Mouse (Mus musculus): ENCODE results near the gene Entr1. TPM values are rescaled to one million over a fixed set of nuclear protein-coding genes. Genes with fewer than 3 reads are reported as not detected.
A peak's percentile ranks its signal among the peaks of the same experiment; 100 is the strongest.

Entr1 gene
- polyA plus RNA-seq (2016; fragmentation: Nextera tagmentation; extraction: Ambion mirVana) = 133 and 137 TPM in 2 replicates

DNA sequence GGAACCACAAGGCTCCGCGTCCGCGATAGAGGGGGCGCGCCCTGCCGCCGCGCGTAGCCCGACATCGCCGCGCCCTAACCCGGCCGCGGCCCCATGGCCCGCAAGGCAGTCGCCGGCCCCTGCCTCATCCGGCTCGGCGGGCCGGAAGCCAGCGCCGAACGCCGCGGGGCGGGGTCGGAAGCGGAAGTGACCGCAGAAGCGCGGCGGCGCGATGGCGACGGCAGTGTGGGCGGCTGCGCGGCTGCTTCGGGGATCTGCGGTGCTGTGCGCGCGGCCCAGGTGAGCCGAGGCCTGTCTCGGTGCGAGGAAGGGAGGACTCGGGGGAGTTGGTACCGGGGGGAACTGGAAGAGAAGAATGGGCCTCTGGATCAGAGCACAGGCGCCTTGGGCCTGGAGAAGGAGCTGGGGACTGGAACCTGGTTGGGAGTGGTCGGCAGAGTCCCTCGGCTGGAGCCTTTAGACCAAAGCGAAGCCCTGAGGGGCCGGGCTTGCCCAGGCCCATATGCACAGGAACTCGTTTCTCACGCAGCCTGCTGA lies at the start of gene Entr1, which contains the start of gene Pmpca:
Entr1 (minus strand) TSS at position 163 of the 537 bp plus-strand sequence.
Pmpca (plus strand) TSS at position 186 of the 537 bp plus-strand sequence.
- under 1% methylated on average over 60 of the region's 60 CpGs for WGBS
- Histone ChIP-seq H3K27ac (replicated peaks) (peak within 1 kb of the TSS; percentile 91), H3K36me3 (replicated peaks) (peaks cover 80% of the 10 kb centered on the region), H3K9me3 (no peaks in the 10 kb centered on the region), H3K4me1 (peaks cover 24% of the 10 kb centered on the region), H3K4me3 (peak within 1 kb of the TSS; percentile 98), H3K27me3 (replicated peaks; ENCODE audit: low read depth, poor library complexity, severe bottlenecking) (no peaks in the 10 kb centered on the region)
- peak; percentile 90 for DNase-seq (ENCODE audit: low spot score)

DNA sequence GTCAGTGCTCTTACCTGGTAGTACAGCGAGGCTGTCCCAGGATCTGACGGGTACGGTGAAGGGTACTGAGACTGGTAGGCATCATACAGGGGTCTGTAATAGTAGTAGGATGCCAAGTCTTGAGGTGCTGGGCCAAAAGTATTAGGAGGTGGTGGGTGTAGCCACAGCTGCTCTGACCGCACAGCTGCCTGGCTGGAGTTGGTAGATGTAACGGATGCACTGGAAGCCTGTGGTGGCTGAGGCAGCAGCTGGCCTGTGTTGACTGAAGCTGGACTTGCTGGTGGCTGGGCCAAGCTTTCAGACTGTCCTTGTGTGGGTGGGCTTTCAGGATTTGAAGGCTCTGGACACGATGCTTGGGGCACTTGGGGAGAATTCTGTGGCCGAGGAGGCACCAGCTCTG lies 49.3 kb upstream of the Entr1 start:
- peaks cover 5% of the 10 kb centered on the region; the same call in 1 of the 2 replicates for H3K4me1 ChIP-seq
- H3K36me3 ChIP-seq (replicated peaks) = peaks cover 82% of the 10 kb centered on the region
- H3K27ac ChIP-seq (replicated peaks) = no peak overlapping the region
- H3K9me3 ChIP-seq = no peaks in the 10 kb centered on the region
- H3K4me3 ChIP-seq = no peak overlapping the region
- 92% methylated on average over 7 of the region's 7 CpGs for WGBS
- DNase-seq (ENCODE audit: low spot score) = no peak
- no peaks in the 10 kb centered on the region for H3K27me3 ChIP-seq (replicated peaks; ENCODE audit: low read depth, poor library complexity, severe bottlenecking)

DNA sequence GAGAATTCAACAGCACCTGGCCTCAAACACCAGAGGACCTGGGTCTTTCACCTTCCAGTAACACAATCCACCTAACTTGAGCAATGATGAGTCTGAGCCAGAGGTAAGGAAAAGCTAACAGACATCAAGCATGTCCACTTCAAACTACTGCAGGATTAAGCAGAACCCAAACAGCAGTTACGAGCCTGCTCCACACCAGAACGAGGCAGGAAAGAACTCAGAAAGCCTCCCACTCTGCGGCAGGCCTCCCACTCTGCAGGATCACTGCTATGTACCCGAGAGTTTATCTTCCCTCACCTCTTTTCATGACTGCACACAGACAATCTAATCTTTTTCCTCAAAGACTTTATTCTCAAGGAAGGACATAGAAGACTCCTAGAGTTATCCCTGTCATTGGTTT lies 48.1 kb upstream of the Entr1 start:
- 88% methylated on average over 4 of the region's 4 CpGs for WGBS
- peaks cover 94% of the 10 kb centered on the region for H3K36me3 ChIP-seq (replicated peaks)
- H3K27me3 ChIP-seq (replicated peaks; ENCODE audit: low read depth, poor library complexity, severe bottlenecking) = no peaks in the 10 kb centered on the region
- no peak overlapping the region; the same call in 1 of the 2 replicates for H3K4me3 ChIP-seq
- DNase-seq (ENCODE audit: low spot score) = no peak
- H3K9me3 ChIP-seq = no peaks in the 10 kb centered on the region
- H3K27ac ChIP-seq (replicated peaks) = no peak overlapping the region
- H3K4me1 ChIP-seq = no peaks in the 10 kb centered on the region

DNA sequence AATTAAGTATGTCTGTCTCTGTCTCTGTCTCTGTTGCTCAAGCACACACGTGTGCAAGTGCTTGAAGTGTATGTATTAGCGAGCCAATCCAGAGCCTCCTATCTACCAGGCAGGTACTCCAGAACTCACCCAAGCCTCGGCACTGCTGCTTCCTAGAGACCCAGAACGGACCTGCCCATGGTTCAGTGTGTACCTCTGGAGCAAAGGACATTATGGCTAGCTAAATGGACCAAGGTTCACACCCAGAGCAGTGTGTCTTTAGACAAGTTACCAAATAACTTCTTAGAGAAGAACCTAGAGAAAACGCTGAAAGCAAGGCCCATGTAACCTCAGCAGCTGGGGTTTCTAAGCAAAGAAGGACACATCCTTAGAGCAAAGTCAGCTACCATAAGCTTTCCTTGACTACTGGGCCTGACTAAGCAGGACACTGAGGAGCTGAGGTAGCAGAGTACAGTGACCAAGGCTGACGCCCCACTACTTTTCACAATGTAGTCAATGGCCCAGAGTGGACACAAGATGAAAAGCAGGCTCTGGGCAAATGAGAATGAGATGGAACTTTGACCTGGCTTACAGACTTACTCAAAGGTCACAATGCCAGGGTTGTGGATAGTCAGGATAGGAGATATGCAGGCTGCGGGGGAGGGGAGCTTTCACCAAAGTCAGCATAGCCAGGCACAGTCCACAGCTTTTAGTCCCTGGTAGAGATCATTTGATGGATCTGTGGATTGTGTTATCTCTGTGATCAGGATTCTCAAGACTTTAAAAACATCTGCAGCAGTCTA lies 45.9 kb upstream of the Entr1 start:
- Histone ChIP-seq H3K27me3 (replicated peaks; ENCODE audit: low read depth, poor library complexity, severe bottlenecking) (no peaks in the 10 kb centered on the region), H3K4me1 (no peaks in the 10 kb centered on the region), H3K4me3 (no peak overlapping the region), H3K36me3 (replicated peaks) (peaks cover 96% of the 10 kb centered on the region), H3K27ac (replicated peaks) (no peak overlapping the region), H3K9me3 (no peaks in the 10 kb centered on the region)
- no peak for DNase-seq (ENCODE audit: low spot score)
- WGBS = 91% methylated on average over 7 of the region's 7 CpGs

DNA sequence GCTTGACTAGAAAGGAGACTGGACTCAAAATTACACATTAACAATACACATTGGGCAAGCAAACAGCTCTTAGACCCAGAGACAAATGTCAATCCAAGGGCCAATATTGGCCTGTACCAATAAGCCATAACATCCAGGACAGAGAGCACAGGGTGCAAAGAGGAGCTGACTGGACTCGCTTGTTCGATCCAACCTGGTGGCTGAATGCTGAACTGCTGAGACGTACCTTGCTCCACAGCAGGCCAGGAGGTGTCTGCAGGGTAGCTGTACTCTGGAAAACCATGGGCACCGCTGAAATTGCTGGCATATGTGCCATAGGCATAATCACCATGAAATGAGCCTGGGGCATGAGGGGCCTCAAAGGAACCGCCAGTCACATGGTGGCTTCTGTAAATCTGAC lies 40.7 kb upstream of the Entr1 start:
- Histone ChIP-seq H3K4me3 (no peak overlapping the region), H3K4me1 (no peaks in the 10 kb centered on the region), H3K9me3 (no peaks in the 10 kb centered on the region), H3K27me3 (replicated peaks; ENCODE audit: low read depth, poor library complexity, severe bottlenecking) (no peaks in the 10 kb centered on the region), H3K36me3 (replicated peaks) (peaks cover 100% of the 10 kb centered on the region), H3K27ac (replicated peaks) (no peak overlapping the region)
- WGBS = 92% methylated on average over 5 of the region's 5 CpGs
- no peak for DNase-seq (ENCODE audit: low spot score)

DNA sequence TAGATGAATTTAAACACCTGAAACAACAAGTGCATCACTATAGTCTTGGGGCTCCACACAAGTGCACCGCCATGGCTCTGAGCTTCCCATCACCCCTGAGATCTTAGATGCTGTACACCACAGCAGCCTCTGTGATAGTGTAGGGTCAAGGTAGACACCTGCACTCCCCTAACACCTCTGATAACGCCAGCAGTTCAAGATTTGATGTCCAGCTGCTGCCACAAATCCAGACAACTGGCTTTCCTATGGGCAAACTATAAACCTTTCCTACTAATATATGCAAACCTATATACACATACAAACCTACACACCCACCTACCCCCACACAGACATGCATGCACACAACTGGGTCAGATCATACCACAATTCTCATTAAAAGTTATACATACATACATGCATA lies 35.4 kb upstream of the Entr1 start:
- H3K27me3 ChIP-seq (replicated peaks; ENCODE audit: low read depth, poor library complexity, severe bottlenecking) = no peaks in the 10 kb centered on the region
- peaks cover 99% of the 10 kb centered on the region for H3K36me3 ChIP-seq (replicated peaks)
- H3K4me1 ChIP-seq = no peaks in the 10 kb centered on the region
- no peaks in the 10 kb centered on the region for H3K9me3 ChIP-seq
- 94% methylated on average over 2 of the region's 2 CpGs for WGBS
- no peak overlapping the region for H3K4me3 ChIP-seq
- no peak overlapping the region for H3K27ac ChIP-seq (replicated peaks)
- no peak for DNase-seq (ENCODE audit: low spot score)

DNA sequence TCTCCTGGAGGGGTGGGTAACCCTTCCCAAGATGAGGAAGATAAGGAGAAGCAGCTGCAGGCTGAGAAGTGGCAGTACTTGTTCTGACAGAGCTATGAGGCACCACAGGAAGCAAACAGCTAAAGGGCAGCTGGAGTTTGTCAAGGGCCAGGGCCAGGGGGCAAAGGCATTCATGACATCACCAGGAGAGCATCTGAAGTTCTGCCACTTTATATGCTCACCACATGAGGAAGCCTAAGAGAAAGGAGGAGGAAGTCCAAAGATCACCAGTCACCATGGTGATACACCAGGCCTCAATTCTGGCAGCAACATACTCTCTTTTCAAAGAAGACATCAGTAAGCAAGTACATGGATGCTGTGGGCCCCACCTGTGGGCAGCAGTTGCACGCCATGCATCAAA lies 34.0 kb upstream of the Entr1 start:
- 92% methylated on average over 1 of the region's 1 CpGs for WGBS
- H3K36me3 ChIP-seq (replicated peaks) = peaks cover 99% of the 10 kb centered on the region
- no peak for DNase-seq (ENCODE audit: low spot score)
- no peak overlapping the region for H3K27ac ChIP-seq (replicated peaks)
- H3K27me3 ChIP-seq (replicated peaks; ENCODE audit: low read depth, poor library complexity, severe bottlenecking) = no peaks in the 10 kb centered on the region
- H3K4me3 ChIP-seq = no peak overlapping the region
- H3K4me1 ChIP-seq = no peaks in the 10 kb centered on the region
- no peaks in the 10 kb centered on the region for H3K9me3 ChIP-seq

DNA sequence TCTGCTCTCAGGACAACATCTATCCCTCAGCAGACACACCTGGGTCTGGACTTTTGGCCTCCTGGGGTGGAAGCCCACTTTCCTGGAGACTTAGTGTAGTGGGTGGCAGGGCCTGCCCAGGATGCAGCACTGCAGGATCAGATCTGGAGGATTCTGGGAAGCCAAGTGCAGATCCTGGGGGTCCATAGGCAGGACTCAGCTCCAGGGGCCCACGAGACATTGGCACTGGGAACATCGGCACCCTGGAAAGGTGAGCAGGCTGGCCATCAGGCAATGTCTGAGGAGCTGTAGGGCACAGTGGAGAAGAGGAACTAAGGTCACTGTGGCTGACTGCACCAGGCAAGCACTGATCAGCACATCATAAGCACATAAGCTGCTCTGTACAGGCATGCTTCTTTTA lies 32.9 kb upstream of the Entr1 start:
- Histone ChIP-seq H3K27me3 (replicated peaks; ENCODE audit: low read depth, poor library complexity, severe bottlenecking) (no peaks in the 10 kb centered on the region), H3K36me3 (replicated peaks) (peaks cover 99% of the 10 kb centered on the region), H3K4me3 (no peak overlapping the region), H3K27ac (replicated peaks) (no peak overlapping the region), H3K4me1 (no peaks in the 10 kb centered on the region), H3K9me3 (no peaks in the 10 kb centered on the region)
- DNase-seq (ENCODE audit: low spot score) = no peak
- 91% methylated on average over 2 of the region's 2 CpGs for WGBS

DNA sequence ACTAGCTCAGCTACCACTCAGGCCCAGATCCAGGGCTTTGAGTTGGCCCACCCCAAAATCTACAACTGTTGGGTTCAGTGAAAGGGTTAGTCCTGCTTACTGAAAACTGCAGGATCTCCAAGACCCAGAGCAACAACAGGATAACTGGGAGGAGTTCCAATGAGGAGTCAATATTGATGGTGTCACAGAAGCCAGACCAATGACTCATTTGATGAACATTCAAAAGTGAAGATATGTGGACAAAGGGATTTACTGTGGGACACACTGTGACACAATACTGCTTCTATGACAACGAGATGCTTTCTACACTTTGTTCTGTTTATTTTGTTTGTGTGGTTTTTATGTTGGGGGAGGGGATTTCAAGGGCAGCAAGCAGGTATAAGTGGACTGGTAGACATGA lies 29.0 kb upstream of the Entr1 start:
- 85% methylated on average over 1 of the region's 1 CpGs for WGBS
- peaks cover 100% of the 10 kb centered on the region for H3K36me3 ChIP-seq (replicated peaks)
- DNase-seq (ENCODE audit: low spot score) = no peak
- H3K4me1 ChIP-seq = no peaks in the 10 kb centered on the region
- H3K4me3 ChIP-seq = no peak overlapping the region
- H3K27me3 ChIP-seq (replicated peaks; ENCODE audit: low read depth, poor library complexity, severe bottlenecking) = no peaks in the 10 kb centered on the region
- H3K9me3 ChIP-seq = no peaks in the 10 kb centered on the region
- H3K27ac ChIP-seq (replicated peaks) = no peak overlapping the region

DNA sequence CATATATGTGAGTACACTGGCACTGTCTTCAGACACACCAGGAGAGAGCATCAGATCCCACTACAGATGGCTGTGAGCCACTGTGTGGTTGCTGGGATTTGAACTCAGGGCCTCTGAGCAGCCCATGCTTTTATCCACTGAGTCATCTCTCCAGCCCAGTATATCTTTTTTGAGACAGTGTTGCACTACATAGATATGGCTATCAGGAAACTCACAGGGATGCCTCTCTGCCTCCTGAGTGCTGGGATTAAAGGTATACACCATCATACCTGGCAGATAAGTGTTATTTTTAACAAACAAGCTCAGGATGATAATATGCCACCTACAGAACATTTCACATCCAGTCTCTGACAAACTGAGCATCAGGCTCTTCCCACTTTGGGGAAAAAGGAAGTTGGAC lies 27.9 kb upstream of the Entr1 start:
- DNase-seq (ENCODE audit: low spot score) = no peak
- Histone ChIP-seq H3K27ac (replicated peaks) (no peak overlapping the region), H3K9me3 (no peaks in the 10 kb centered on the region), H3K4me3 (no peak overlapping the region), H3K27me3 (replicated peaks; ENCODE audit: low read depth, poor library complexity, severe bottlenecking) (no peaks in the 10 kb centered on the region), H3K36me3 (replicated peaks) (peaks cover 100% of the 10 kb centered on the region), H3K4me1 (no peaks in the 10 kb centered on the region)

DNA sequence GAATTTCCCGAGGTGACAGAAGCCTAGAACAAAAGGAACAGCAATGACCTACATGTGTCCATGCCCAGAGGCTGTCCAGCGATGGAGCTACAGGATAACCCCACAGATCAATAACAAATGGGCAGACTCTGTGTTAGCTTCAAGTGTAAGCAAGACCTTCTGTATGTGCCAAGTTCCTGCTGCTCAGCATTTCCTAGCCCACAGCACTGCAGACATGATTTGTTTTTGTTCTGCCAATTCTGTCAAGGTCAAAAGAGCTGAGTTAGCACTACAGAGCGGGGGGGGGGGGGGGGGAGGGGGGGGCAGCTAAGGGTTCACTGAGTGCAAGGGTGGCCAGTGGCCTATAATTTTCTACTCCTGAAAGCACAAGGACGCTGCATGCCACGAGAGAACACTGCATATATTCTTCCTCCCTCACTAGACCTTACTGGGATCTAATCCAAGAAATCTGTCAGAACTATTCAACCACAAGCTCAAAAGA lies 21.9 kb upstream of the Entr1 start:
- Histone ChIP-seq H3K27ac (replicated peaks) (no peak overlapping the region), H3K36me3 (replicated peaks) (peaks cover 84% of the 10 kb centered on the region), H3K9me3 (no peaks in the 10 kb centered on the region), H3K4me3 (no peak overlapping the region), H3K4me1 (peaks cover 34% of the 10 kb centered on the region), H3K27me3 (replicated peaks; ENCODE audit: low read depth, poor library complexity, severe bottlenecking) (no peaks in the 10 kb centered on the region)
- WGBS = 75% methylated on average over 5 of the region's 5 CpGs
- no peak for DNase-seq (ENCODE audit: low spot score)

DNA sequence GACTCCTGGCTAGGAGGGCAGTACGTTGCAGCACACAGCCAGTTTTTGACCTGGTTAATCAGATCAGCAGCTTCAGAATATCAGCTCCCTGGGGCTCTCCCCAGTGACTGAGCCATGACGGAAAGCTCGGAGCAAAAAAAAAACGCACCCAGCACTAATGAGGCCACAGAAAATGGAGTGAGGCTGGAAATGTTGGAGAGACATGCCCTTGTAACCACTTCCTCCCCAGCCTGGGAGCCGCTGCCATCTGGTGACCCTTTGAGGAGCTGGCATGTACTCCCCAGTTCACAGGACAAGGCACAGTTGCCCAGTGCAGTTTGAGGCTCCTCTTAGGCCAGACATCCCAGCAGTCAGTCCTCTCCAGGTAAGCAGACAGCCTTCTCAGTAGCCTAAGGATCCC lies 21.0 kb upstream of the Entr1 start:
- WGBS = 81% methylated on average over 5 of the region's 5 CpGs
- no peaks in the 10 kb centered on the region for H3K9me3 ChIP-seq

DNA sequence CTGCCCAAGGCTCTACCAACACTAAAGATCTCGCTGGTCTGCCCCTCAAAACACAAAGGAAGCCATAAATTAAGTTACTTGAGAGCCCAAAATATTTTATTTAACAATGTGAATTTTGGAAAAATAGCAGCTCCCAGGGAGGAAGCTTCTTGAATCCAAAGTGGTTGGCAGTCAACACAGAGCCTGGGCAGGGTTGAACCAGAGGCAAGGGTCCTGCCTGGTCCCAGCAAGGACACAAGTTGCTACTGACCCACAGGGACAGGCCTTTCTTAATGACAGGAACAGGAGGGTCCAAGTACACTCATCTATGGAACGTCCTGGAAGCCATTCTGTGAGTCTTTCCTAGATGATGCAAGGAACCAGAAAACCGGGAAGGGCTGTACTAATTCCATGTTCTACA lies 20.2 kb upstream of the Entr1 start:
- H3K4me3 ChIP-seq = peak overlapping the region; percentile 89

More for the DNA sequence above, 21.0 kb upstream of the Entr1 start:
- no peak overlapping the region for H3K27ac ChIP-seq (replicated peaks)
- H3K4me3 ChIP-seq = no peak overlapping the region
- no peaks in the 10 kb centered on the region for H3K27me3 ChIP-seq (replicated peaks; ENCODE audit: low read depth, poor library complexity, severe bottlenecking)
- H3K4me1 ChIP-seq = peaks cover 41% of the 10 kb centered on the region
- H3K36me3 ChIP-seq (replicated peaks) = peaks cover 84% of the 10 kb centered on the region
- no peak for DNase-seq (ENCODE audit: low spot score)

More for the DNA sequence above, 20.2 kb upstream of the Entr1 start:
- WGBS = 58% methylated on average over 3 of the region's 3 CpGs
- peak overlapping the region; percentile 94 for H3K27ac ChIP-seq (replicated peaks)
- no peaks in the 10 kb centered on the region for H3K9me3 ChIP-seq
- peaks cover 83% of the 10 kb centered on the region for H3K36me3 ChIP-seq (replicated peaks)
- DNase-seq (ENCODE audit: low spot score) = no peak
- peaks cover 47% of the 10 kb centered on the region for H3K4me1 ChIP-seq
- no peaks in the 10 kb centered on the region for H3K27me3 ChIP-seq (replicated peaks; ENCODE audit: low read depth, poor library complexity, severe bottlenecking)
